Mouse (Mus musculus): ENCODE measurements around the gene Smoc1.

The Smoc1 gene

DNA sequence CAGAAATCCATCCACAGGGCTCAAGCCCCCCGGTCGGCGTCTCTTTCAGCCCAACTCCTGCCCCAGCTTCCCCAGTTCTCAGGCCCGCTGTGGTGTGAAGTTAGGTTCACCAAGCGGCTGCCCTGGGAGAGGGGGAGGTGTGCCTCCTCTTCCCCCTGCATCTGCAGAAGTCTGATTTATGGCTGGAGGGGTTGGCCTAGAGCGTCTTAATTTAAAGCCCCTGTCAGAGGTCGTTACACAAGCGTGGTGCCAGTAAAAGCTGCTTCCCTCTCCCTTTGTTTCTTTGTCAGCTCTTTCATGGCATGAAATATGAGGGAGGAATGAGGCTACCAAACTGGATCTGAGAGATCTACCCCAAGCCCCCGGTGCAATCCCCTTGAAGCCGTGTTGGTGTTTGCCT is 139.5 kb downstream of the Smoc1 start:
- DNase-seq (ENCODE audit: low read depth, low spot score): no peak

DNA sequence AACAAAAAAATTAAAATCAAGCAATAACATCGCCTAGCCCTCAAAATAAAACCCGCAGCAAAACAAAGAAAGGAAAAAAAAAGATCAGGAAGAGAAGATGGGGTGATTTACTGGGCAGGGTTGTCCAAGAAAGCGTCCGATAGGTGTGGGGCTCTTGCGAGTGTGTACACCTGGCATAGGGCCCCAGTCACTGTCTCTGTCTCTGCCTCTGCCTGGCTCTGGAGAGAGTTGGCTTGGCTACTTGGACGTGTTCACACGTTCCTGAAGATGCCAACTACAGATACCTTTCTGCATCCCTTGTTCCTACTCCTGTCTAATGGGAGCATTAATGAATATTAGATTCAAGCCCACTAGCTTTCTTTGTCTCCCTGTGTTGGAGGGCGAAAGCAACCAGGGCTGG is 140.0 kb downstream of the Smoc1 start:
- DNase-seq (ENCODE audit: low read depth, low spot score): no peak

DNA sequence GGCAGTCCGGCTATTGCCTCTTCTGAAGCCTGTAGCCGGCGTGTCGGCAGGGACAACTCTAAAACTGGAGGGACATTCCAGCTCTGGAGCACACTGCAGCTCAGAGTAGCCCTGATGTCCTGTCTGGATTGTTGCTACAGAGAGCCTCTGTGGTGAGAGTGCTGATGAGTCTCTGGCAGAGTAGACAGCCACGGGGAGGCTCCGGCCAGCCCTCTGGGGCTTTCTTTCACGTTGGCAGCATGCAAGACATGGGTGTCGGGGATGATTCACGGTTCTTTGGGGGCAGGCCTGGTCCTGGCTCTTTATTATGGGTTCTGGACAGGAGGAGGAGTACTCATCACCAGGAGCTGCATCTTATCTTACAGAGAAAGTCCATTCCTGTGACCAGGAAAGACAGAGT is 140.5 kb downstream of the Smoc1 start:
- DNase-seq (ENCODE audit: low read depth, low spot score): no peak

DNA sequence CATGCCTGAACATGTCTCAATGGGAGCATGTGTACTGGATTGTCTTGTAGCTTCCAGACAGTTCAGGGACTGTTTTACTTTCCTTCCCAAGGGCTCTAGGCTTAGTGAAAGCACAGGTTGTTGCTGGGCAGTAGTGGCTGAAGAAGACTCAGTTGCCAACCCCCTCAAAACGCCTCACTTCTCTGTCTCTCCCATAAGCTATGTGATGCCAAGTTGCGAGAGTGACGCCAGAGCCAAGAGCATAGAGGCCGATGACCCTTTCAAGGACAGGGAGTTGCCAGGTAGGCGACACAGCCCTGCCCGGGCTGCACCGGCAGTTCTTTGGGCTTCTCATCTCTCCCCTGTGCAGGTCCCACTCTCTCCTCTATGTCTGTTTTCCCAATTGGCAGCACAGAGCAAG is 141.4 kb downstream of the Smoc1 start:
- DNase-seq (ENCODE audit: low read depth, low spot score): no peak

DNA sequence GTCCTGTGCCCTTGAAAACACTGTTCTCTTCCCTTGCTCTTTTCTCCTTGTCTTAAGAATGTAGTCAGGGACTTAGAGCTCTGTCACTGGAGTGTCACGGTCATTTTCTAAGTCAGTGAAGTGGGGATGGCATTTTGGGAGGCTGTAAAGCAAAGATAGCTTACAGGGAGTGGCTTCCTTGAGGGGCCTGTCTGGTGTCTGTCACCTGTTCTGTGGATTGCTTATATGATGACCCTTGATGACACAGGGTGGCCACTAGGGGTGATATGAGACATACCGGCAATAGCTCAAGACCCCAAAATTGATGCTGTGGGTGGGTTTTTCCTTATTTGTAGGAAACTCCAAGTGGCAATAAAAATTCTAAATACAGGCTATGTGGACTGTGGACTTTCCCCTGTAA is 141.9 kb downstream of the Smoc1 start:
- no peak for DNase-seq (ENCODE audit: low read depth, low spot score)

DNA sequence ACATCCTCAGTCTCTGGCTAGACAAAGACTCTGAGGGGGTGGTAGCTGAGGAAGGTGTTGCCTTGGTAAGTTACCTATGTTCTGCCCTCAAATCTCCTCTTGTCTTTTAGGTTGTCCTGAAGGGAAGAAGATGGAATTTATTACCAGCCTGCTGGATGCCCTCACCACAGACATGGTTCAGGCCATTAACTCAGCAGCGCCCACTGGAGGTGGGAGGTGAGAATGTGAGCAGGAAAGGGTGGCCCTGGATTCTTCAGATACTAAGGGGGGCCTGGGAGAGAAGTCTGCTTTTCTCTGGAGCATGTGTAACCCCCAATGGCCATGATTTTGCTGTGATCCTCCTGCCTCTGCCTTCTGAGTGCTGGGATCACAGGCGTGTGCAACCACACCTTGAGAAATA is 143.5 kb downstream of the Smoc1 start:
- no peak for DNase-seq (ENCODE audit: low read depth, low spot score)

DNA sequence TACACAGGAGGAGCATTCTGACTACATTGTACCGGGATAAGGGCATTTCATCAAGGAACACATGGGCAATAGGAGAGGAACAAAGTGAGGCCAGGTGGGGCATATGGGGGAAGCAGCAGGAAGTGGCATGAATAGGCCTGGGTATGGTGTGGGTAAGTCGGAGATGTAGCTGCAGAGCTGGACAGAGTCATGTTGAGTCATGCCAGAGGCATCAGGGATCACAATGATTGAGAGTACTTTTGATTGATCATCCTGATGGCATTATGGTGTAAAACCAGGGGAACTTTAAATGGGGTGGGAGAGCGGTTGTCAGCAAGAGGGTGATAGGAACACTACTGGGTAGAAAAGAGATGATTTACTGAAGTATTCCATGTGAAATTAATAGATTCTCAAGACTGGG is 146.4 kb downstream of the Smoc1 start:
- DNase-seq (ENCODE audit: low read depth, low spot score): no peak

DNA sequence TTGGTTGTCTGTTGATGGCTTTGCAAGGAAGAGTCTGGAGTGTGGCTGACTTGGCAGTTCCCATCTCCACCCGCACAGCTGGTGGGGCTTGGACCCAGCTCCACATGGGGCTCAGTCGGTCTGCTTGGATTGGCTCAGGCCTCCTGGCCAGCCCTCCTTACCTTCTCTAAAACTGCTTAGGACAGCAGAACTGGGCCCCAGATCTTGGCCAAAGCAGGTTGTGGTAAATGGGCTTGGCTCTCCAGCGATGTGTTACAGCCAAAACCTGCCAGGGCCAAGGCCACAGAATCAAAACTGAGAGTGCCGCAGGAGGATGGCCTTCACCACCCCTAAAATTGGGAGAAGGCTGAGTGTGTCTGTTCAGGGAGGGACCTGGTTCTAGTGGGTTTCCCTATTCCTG is 147.3 kb downstream of the Smoc1 start:
- no peak for DNase-seq (ENCODE audit: low read depth, low spot score)

DNA sequence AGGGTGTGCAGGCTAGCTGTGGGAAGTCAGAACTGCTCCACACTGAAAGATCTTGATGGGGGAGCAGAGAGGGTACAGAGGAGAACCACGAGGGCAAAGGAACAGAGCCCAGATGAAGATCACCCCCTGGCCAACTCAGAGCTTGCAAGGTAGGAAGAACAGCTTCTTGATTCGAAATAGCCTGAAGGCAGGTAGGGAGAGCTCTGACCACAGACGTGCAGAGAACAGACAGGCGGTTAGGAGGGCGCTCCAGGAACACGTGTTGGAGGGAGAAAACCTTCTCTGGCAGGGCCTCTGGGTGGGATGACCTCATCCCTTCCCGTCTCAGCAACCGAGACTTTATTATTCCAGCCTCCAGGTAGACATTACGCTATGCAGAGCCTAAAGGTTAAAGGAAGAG is 148.6 kb downstream of the Smoc1 start:
- DNase-seq (ENCODE audit: low read depth, low spot score): no peak

DNA sequence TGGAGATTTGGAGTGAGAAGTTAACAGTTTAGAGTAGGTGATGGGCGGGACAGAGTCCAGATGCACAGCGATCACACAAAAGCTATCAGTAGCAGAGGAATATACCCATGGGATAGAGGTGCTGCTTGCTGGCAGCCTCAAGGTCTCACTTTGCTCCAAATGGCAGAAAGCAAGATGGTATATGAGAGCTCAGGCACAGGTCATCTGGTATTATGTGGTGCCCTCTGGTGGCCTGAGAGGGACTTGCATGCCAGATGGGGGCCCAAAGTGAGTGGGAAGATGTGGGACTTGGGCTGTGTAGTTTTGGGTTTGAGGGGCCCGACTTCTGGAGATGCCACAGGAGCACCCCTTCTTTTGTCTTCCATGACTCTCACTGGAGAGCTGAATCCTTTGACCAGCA is 155.5 kb downstream of the Smoc1 start:
- DNase-seq (ENCODE audit: low read depth, low spot score): no peak

DNA sequence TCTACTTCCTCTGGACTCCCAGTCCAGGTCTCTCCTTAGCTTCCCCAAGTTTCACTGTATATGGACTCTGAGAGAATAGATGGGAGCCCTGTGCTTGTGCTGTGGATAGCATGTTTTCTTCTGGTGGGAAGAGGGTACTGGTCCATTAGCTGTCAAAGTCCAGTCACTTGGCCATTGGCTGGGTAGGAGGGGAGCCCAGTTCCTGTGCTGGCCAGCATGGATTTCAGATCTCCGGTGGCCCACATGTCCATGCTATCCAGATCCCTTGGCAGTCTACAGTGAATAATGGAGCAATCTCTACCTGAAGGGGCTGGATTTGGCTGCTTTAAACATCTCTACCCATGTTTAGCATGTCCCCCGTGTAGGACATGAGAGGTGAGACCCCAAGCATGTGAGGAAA is 158.4 kb downstream of the Smoc1 start:
- no peak for DNase-seq (ENCODE audit: low read depth, low spot score)

DNA sequence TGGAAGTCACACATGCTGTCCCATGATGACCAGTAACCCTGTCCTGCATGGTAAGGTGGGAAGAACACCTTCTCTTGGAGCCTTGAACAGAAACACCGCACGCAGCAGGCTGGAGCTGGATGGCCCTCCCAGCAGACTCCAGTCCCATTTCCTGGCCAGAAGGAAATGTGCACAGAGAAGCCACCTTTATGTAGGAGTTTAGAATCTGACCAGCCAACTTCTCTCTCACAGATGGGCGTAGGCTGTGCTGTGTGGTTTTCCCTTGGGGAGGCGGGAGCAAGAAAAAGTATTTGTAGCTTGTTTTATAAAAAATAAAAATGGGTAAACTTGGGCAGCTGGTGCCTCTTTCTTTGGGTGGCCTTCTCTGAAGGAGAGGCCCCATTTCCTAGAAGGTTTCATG is 159.5 kb downstream of the Smoc1 start:
- no peak for DNase-seq (ENCODE audit: low read depth, low spot score)

DNA sequence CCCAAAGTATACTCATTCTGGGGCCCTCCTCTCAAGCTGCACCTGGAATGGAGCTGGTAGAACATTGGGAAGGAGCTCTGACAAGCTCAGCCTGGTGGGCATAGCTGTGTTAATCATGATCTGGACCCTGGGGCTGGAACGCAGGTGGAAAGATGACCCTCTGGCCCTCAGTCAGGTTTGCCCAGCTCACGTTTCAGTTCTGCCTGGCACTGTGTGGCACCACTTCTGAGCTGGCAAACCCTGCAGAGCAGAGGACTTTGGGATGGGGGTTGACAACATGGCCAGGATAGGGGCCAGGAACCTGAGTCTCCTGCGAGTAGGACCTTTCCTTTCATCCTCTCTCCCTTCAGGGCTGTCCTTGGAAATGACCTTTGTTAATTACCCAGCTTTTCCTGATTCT is 160.1 kb downstream of the Smoc1 start:
- no peak for DNase-seq (ENCODE audit: low read depth, low spot score)

DNA sequence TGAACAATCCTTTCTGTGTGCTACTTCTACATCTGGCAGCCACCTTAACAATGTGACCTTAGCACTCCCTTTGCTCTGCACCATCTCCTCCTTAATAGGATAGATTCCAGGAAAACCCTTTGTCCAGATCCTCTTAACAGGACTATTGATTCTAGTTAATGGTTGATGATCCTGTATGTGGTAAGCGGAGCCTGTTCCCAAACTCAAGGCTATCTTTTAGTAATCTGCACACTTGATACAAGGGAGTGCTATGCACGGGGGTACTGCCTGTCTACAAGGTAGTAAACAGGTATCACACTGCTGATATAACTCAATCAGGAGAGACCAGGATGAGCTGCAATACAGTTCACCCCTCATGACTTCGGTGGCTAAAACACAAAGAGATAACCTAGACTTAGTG is 161.8 kb downstream of the Smoc1 start:
- DNase-seq (ENCODE audit: low read depth, low spot score): no peak

DNA sequence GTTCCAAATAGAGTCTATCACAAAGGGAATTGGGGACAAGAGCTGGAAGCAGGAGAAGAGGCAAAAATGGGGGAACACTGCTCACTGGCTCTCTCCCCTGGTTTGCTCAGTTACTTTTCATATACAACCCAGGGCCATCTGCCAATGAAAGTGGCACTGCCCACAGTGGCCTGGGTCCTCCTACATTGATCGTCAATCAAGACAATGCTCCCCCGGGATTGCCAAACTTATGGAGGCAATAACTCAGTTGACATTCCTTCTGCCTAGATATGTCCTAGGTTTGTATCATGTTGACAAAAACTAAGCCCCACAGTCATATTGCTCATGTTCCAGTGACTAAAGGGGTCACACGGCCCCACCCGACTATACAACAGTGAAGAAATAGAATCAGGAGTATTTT is 162.4 kb downstream of the Smoc1 start:
- no peak for DNase-seq (ENCODE audit: low read depth, low spot score)

DNA sequence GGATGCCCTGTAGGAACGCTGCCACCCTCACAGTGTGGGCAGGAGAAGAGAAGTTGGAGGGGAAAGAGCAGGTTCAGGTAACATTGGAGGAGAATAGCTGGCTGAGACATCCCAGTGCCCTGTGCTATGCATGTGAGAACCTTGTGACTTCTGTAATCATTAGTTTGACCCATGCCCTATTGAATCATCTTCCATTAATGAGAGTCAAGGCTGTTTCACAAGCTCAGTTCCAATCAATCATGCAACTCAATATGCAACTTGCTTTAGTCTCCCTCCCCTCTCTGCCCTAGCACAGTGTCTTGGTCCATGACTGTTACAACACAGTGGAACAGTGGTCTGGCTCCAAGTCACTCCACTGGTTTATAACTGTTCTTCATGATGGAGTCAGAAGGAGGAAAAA is 163.0 kb downstream of the Smoc1 start:
- no peak for DNase-seq (ENCODE audit: low read depth, low spot score)

DNA sequence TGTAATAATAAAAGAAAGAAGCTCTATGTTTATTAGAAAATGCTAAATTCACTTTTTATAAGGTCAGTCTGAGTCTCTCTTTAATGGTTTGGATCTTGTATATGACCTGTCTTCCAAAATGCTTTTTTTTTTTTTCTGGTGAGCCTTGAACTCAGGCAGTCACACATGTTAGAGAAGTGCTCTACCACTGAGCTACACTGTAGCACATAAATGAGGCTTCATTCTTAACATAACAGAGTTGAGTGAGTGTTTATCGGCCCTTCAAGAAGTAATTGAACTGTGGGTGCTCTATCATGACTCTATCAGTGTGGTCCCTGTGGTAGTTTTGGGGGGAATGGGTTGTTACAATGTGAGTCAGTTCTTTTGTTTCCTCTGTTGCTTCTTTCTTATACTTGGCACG is 167.4 kb downstream of the Smoc1 start:
- DNase-seq (ENCODE audit: low read depth, low spot score): no peak

DNA sequence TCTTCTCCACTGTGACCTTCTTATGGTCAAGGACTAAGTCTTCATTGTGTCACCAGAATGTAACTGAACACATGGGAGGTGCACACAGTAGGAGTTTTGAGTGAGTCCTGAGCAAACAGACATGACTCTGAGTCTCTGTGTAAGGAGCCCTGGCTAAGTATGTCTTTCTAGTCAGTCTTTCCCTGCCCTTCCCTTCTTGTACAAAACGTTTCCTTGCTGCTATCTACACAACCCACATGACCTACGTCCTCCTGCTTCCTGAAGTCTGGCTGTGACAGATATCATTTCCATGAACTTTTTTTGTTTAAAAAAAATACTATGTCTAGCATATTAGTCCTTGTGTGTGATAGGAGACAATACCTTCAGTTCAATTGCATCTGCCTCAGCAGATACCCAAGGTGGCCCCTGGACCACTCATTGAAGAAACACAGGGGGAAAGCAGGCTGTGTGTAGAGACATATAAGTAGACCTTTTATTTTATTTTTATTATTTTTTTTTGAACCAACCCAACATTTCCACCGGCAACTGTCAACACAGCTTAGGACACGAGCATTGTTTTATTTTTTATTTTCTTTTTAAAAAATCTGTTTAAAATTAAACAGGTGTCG is 171.0 kb downstream of the Smoc1 start:
- no peak for DNase-seq (ENCODE audit: low read depth, low spot score)

DNA sequence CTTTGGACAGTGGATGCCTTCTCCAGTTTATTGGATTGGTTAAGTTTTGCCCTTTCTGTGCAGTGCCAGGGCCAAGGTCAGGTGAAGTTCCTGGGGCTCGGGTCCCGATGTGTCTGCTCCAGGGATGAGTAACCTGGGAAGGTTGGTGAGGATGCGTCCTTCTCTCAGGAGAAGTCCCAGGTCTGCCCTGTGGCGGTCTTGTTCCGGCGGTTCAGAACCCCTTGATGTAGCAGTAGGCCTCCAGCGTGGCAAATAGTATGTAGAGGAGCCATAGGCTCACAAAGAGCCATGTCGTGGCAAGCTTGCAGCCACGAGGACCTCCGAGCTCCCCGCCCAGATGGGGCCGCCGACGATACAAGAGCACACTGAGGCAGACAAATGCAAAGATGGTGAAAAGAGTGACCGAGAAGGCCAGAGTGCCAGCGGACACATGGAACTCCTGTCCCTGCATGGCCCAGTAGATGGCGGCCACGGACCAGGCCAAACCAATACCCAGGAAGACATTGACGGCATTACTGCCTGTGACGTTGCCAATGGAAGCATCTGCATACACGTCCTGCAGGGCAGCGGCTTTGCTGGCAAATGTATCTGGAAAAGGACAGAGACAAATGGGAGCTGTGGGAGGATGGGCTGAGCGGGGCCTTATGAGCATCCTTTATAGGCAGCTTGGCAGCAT is 172.8 kb downstream of the Smoc1 start:
- DNase-seq (ENCODE audit: low read depth, low spot score): no peak

DNA sequence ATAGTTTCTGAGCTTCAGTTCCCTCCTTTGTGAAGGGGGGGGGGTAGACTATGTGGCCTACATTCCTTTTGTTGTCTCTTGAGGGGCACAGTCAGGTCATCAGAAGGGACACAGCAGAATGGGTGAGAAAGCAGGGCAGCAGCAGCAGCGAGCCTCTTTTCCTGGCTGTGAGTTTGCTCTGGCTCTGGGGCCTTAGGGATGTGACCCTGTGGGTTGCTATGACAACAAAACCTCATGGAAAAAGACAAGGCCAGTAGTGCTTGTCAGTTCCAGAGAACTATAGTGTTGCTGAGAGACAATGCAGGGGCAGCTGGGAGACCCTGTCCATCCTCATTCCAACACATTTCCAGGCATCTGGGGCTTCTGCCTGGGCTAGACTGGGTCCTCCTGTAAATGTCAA is 176.6 kb downstream of the Smoc1 start:
- DNase-seq (ENCODE audit: low read depth, low spot score): no peak

DNA sequence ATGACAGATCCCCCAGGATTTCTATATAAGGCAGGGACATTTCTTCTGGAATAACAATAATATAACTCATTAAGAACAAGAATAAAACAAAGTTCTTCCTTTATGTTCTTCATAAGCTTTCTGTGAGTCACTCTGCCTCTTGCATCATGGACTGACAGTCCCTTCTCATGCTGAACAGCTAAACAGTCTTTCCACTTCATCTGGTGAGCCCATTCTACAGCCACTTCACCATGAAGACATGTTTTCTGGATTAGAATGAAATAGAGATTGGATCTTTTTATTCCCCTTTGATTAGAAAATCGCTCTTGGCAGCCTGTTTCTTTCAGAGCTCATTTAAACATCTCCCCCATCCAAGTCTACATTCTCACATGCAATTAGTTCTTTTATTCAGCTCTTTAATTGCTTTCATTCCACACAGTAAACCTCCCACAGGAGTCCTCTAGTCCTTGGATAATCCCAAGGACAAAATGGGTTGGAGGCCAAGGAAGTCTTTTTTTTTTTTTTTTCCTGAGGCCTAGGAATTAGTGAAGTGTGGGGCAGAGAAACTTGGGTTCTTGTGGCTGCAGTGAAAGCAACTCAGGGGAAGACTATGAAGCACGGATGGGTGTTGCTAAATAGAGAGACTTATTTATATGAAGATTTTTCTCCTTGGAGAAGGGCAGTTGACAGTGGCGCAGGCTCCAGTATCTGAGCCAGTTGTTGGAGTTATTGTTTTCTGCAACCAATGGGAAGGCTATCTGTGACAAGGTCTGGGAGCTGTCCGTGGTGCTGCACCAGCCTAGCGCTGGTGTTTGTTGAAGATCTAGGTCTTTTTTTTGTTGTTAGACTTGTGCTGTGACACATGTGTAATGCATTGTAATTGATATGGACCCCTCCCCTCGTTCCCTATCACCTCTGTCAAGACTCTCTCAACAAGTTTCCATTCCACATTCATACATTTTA is 179.3 kb downstream of the Smoc1 start:
- no peak for DNase-seq (ENCODE audit: low read depth, low spot score)

DNA sequence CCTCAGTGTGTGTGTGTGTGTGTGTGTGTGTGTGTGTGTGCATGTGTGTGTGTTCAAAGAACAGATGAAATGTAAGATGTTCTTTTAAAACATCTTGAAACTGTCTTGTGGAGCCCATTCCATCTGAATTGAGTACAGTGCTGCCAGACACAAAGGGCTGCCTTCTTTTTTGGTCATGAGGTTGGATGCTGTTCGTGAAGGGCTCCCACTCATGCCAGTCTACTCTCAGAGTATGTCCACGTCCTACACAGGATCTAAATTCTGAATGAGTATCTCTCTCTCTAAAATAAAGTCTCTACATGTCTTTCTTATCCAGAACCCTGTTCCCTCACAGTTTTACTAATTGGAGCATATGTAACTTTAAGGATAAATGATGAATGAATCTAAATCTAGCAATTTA is 182.0 kb downstream of the Smoc1 start:
- DNase-seq (ENCODE audit: low read depth, low spot score): no peak

DNA sequence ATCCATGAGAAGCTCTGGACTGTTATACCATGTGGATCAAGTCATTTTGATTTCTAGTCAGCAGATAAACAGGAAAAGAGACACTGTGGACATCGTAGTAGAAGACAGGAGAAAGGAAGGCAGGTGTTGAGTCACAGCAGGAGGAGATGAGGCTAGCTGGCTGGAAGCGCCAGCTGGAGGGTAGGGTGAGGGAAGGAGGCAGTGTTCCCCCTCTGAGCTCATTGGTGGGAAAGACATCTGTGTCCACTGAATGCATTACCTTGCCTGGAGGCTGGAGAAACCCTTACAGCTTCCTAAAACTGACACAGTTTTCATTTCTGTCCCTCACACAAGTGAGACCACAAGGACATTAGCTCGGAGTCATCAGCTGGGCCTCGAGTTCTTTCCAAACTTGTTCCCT is 192.7 kb downstream of the Smoc1 start:
- DNase-seq (ENCODE audit: low read depth, low spot score): no peak
